Mouse (Mus musculus) erythroblast, adult 5-6 weeks (primary cell): ENCODE results near the gene Ddx39. TPM values are rescaled to one million over a fixed set of nuclear protein-coding genes. Genes with fewer than 3 reads are reported as not detected.

Source experiments
- ATAC-seq: replicated peaks from 2 replicates; pipeline ENCODE4 v1.8.0; 2016; ENCODE audit warnings: moderate number of reproducible peaks, mild to moderate bottlenecking, moderate TSS enrichment, inconsistent platforms; ENCODE audit not compliant: poor library complexity, low FRiP score, severe bottlenecking
- total RNA-seq, 2 experiments: library from RNA; stranded (forward) in 1 of 2; stranded (reverse) in 1 of 2; fragments of 150-400 nt in 1 of 2; fragments of 200-764, 138-1000 nt in 1 of 2; gene quantifications; 2 replicates each; pipeline versions ENCODE4 v1.2.3 to v1.2.4; 2015 to 2017; ENCODE audit warnings: low replicate concordance in 2 of 2

The Ddx39 gene
- total RNA-seq, 2 experiments from 2014 or later: 37.3 to 40.0 TPM

- no peak for ATAC-seq
Observed at GRCm38 (mm10) chr8:83732919-83733318, 17.9 kb downstream of the Ddx39 start.

- no peak for ATAC-seq
Observed at GRCm38 (mm10) chr8:83736681-83737080, 21.7 kb downstream of the Ddx39 start.

GRCm38 (mm10) chr8:83737346-83737745 is 22.4 kb downstream of the Ddx39 start:
- no peak for ATAC-seq

DNA sequence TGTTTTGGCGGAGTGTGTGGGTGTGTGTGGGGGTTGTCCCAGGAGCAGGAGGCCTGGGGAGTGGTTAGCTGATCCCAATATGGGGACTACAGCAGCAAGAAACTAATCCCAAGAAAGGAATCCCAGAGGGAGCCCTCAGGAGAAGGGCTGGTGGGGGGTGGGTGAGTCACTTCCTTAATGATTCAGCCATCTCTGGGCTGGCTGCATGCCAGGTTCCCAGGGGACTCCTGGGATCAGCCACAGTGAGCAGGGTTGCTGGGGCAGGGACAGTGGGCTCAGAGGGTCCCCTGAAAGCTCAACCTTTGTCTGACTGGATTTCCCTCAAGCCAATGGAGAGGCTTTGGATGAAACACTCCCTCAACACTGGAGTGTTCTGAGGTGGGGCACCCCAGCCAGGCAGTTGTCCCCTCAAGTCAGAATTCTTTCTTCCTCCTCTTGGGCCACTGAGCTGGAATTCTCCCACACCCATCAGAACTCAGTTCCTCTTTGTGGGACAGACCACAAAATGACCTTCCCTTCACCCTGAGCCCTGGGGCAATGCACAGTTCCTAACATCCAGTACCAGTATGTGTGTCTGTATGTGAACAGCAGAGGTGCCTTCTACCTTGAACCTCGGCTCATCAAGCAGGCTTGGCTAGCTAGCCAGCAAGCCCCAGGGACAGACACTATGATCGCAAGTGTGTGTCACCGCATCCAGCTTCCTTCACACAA is 23.0 kb downstream of the Ddx39 start:
- no peak for ATAC-seq

DNA sequence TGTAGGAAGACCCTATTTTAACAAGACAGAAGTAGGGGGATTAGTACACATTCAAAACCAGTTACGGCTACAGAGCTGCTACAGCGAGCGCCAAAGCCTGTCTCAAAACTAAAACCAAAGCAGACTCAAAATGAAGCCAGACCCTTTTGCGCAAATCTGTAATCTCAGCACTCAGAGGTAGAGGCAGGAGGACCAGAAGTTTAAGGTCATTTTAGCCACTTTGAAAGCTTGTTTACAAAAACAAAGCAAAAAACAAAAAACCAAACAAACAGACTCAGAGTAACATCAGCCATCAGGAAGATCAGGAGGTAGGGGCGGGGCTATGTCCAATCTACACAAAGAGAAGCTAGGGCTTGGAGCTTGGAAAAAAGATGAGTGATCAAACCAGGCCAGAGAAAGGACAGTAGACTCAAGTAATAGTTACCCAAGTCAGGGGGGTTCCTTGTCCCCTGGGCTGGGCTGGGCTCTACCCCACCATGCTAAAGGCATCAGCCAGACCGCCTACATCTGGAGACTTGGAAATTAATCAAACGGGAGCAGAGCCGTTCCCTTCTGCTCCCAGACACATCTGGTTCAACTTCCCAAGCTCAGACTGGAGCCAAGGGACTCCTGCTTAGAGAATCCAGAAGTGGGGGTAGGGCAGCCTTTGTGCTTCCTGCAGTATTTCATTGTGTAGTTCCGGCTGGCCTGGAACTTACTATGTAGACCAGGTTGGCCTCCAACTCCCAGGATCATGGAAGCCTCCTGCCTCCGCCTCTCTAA is 24.2 kb downstream of the Ddx39 start:
- no peak for ATAC-seq

DNA sequence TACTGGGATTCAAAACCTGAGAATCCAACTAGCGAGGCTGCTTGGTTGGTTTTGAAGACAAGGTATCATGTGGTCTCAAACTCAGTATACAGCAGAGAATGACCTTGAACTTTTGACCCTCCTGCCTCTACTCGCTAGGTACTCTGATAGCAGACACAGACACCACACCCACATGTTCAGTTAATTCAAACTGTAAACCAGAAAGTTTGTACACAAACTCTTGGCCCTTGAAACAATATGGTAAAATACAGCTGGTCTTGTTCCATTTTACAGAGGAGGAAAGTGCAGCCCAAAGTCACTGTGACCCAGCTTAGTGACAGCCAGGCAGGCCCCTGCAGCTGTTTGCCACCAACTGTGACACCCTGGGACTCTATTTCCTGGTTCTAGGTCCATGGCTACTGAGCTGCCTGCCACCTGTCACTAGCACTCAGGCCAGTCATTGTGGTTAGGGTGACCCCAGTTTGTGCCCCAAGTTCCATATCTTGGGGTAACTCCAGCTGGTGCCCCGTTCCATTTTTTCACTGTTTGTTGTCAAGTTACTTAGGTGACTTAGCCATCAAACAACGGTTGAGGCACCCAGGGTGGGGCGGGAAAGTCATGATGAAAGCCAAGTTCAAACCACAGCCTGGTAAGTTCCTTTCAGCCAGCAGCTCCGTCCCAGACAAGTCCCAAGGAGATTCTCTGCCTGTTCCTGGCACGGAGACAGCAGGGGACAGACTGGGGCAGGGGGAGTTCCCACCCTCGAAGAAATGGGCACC is 24.9 kb downstream of the Ddx39 start:
- no peak for ATAC-seq

GRCm38 (mm10) chr8:83740586-83740975 is 25.6 kb downstream of the Ddx39 start:
- ATAC-seq: 0 out of 2 replicates have a peak, but pooled peaks have one; percentile 23

GRCm38 (mm10) chr8:83740976-83741741 is 26.2 kb downstream of the Ddx39 start, which contains the start of gene Adgre5:
Gene Adgre5, minus strand, starts transcription at chr8:83741326.
- ATAC-seq: no peak

DNA sequence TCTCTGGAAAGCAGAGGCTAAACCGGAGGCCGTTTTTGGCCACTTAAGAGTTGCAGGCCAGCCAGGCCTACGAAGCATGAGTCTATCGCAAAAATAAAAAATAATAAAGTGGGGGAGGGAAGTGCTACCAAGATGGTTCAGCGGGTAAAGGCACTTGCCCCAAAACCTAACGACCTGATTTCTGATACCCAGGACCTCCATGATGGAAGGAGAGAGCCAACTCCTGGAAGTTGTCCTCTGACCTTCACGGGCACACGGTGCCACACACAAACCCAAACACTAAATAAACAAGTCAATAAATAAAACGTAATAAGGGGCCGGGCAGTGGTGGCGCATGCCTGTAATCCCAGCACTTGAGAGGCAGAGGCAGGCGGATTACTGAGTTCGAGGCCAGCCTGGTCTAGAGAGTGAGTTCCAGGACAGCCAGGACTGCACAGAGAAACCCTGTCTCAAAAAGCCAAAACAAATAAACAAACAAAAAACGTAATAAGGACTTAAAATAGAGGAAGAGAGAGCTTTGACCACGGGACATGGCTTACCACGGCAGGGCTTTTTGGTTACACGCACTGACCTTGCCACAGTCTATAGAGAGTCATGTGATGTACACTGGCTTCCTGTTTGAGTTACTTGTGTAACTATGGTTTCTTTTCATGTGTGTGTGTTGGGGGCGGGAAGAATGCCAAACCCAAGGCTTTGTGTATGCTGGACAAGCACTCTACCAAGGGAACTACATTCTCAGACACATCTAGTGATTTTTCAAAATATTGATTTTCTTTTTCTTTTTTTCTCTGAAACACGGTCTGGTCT is 27.1 kb downstream of the Ddx39 start:
- ATAC-seq: no peak

DNA sequence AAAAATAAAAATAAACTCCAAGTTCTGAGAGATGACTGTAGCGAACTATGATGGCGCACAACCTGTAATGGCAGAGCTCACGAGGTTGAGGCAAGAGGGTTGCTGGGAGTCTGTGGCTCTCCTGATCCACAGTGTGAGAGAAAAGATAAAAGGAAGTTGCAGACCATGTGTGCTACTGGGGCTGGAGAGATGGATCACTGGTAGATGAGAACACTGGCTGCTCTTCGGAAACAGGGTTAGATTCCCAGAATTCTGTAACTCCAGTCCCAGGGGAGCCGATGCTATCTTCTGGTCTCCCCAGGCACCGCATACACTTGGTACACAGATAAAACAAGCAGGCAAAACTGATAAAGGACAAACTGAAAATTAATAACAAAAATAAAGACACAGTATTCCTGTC is 28.0 kb downstream of the Ddx39 start:
- no peak for ATAC-seq

DNA sequence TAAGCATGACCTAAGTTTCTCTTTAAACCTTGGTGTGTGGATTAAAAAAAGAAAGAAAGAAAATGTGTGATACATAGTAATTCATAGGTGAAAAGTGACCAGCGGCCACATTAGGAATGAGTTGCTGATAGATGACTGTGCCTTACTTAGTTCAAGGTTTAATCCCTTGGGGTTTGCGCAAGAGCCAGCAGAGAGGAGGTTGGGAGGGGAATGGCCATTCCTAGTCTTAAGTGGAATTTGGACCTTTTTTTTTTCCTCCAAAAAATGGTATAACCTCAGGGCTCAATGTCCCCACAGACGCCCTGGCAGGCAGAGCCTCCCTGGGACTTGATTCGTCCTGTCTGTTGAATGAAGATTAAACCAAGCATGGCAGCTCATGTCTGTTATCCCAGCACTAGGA is 29.1 kb downstream of the Ddx39 start:
- no peak for ATAC-seq

- ATAC-seq: no peak
Observed at GRCm38 (mm10) chr8:83747661-83748346, 32.8 kb downstream of the Ddx39 start.

DNA sequence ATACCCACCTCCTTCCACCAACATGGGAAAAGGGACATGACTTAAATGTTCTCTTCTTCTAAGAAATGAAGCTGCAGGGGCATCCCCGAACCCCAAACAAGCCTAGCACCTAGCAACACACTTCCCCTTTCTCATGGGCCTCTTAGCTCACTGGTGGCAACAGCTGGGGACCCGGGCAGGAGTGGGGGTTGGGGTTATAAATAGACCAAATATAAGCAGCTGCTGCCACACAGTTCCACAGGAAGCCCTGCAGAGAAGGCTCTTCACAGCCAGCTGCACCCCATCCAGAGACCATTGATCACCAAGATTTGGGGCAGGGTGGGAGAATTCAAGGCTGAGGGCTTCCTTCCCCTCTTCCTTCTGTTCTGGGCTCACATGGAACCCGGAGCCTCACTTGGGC is 33.7 kb downstream of the Ddx39 start:
- ATAC-seq: no peak

DNA sequence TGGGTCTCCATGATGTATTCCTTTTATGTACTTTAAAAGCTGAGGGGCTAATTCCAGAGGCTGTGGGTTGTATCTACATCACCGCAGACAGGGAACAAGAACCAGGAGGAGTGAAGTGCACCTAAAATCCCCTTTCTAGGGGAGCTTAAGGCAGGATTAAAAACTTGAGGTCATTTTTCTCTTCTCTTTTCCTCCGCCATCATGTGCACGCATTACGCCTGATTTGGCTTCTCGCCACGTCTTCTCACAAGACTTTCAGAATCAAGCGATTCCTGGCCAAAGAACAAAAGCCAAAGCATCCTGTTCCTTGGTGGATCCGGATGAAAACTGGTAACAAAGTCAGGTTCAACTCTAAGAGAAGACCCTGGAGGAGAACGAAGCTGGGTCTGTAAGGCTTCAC is 34.3 kb downstream of the Ddx39 start:
- ATAC-seq: no peak

GRCm38 (mm10) chr8:83754149-83754548 is 39.2 kb downstream of the Ddx39 start:
- ATAC-seq: no peak

GRCm38 (mm10) chr8:83756273-83756672 is 41.3 kb downstream of the Ddx39 start:
- no peak for ATAC-seq

DNA sequence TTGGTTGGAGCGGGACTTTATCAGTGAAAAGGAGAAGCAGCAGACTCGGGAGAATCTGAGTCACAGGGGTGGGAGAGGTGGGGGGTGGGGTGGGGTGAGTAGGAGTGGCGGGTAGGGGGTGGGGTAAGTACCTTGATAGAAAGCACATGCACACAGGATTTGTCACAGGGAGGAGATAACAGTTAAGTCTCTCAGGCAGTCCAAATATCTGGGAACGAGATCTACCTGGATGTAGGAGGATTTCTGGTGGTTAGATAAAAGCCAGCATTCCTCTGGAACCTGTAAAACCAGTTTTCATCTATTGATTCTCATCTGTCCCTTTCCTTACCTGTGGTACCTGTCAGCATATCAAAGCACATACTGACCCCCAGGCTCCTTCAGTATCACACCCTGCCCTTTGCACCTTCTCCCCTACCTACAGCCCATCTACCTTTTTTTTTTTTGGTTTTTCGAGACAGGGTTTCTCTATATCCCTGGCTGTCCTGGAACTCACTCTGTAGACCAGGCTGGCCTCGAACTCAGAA is 42.2 kb downstream of the Ddx39 start:
- no peak for ATAC-seq

DNA sequence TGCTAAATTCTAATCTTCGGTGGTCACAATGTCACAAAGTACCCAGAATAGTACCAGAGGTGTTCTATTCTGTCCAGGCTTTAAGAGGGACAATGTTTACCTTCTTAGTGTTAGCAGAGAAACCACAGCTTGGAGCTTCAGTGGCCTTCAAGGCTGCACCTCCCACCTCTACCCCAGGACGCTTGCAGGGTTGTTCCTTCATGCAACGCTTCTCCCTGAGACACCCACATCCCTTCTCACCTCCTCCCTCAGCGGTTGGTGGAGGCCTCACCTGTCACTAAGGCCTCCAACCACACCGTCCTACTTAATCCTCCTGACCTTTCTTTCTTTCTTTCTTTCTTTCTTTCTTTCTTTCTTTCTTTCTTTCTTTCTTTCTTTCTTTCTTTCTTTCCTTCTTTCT is 43.3 kb downstream of the Ddx39 start:
- ATAC-seq: no peak
